Mouse (Mus musculus): ENCODE results near the gene Wwtr1. TPM values are rescaled to one million over a fixed set of nuclear protein-coding genes. Genes with fewer than 3 reads are reported as not detected.

Wwtr1 gene
- polyA plus RNA-seq, 1 experiment from 2014 or later: 11.7 TPM

DNA sequence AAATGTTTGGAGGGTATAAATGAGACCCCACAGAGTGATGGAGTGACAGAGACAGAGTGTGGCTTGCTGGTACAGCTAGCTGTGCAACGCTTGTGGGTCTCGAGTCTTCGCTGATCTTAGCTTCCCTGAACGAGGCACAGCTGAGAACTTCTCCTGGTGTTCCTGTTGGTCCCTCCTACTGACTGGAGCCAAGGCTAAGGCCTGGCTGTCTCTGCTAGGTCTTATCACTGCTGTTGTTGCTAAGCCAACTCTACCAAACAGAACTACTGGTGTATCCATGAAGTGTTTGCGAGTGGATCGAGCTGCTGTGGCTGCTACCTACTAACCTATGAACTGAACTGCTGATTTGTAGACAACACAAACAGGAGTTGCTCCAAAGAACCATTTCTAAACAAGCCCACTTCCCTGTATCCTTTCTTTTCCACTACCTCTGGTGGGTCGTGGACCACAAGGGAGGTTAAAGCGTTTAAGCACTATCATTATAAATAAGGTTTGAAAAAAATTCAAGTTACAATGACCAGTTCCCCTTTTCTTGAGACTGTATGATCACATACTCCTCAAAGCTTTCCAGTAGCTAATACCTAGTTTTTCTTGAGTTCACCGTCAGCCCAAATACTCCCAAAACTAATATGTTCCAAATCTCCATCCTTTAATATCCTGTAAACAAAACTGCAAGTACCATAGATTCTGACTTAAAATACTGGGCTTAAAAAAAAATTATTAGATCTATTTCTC is 42.6 kb downstream of the Wwtr1 start:
- no peak for ATAC-seq (ENCODE audit: low FRiP score, low read depth)
- Histone ChIP-seq H3K36me3 (no peaks in the 10 kb centered on the region), H3K9me3 (no peaks in the 10 kb centered on the region), H3K27me3 (no peaks in the 10 kb centered on the region), H3K27ac (replicated peaks) (no peak overlapping the region), H3K4me3 (no peak overlapping the region), H3K4me1 (no peaks in the 10 kb centered on the region), H3K4me2 (replicated peaks) (no peak overlapping the region), H3K9ac (replicated peaks) (no peak overlapping the region)
- WGBS: 94% methylated on average over 9 of the region's 9 CpGs

- Histone ChIP-seq H3K4me3 (no peak overlapping the region), H3K36me3 (no peaks in the 10 kb centered on the region), H3K27me3 (no peaks in the 10 kb centered on the region), H3K4me1 (no peaks in the 10 kb centered on the region), H3K4me2 (replicated peaks) (no peak overlapping the region), H3K9ac (replicated peaks) (no peak overlapping the region), H3K9me3 (0 out of 2 replicates have a peak, but pooled peaks cover 3% of the 10 kb centered on the region), H3K27ac (replicated peaks) (no peak overlapping the region)
- WGBS: 84% methylated on average over 1 of the region's 1 CpGs
- no peak for ATAC-seq (ENCODE audit: low FRiP score, low read depth)
Measured at GRCm38 (mm10) chr3:57530836-57531235, 44.9 kb downstream of the Wwtr1 start.

GRCm38 (mm10) chr3:57530221-57530620 is 45.5 kb downstream of the Wwtr1 start:
- no peak overlapping the region for H3K4me2 ChIP-seq (replicated peaks)
- H3K9me3 ChIP-seq: 0 out of 2 replicates have a peak, but pooled peaks cover 3% of the 10 kb centered on the region
- H3K36me3 ChIP-seq: no peaks in the 10 kb centered on the region
- no peak overlapping the region for H3K27ac ChIP-seq (replicated peaks)
- no peak for ATAC-seq (ENCODE audit: low FRiP score, low read depth)
- H3K9ac ChIP-seq (replicated peaks): no peak overlapping the region
- no peaks in the 10 kb centered on the region for H3K27me3 ChIP-seq
- H3K4me1 ChIP-seq: no peaks in the 10 kb centered on the region
- no peak overlapping the region for H3K4me3 ChIP-seq
- WGBS: 98% methylated on average over 4 of the region's 4 CpGs

DNA sequence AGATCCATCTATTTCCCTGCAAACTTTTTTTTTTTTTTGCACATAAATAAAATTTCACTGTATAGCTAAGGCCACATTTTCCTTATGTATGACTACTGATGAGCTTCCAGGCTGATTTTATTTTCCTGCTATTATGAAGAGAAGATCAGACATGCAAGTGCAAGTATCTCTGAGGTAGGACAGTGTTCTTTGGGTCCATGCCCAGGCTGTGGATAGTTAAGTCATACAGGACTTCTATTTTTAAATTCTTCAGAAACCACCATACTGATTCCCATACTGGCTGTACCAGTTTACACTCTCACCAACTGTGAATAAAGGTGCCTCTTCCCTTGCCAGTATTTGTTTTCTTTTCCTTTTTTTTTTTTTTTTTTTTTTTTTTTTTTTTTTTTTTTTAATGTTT is 48.6 kb downstream of the Wwtr1 start:
- no peaks in the 10 kb centered on the region for H3K27me3 ChIP-seq
- no peak overlapping the region for H3K4me3 ChIP-seq
- no peak for ATAC-seq (ENCODE audit: low FRiP score, low read depth)
- H3K36me3 ChIP-seq: no peaks in the 10 kb centered on the region
- H3K9me3 ChIP-seq: 0 out of 2 replicates have a peak, but pooled peaks cover 3% of the 10 kb centered on the region
- no peak overlapping the region for H3K9ac ChIP-seq (replicated peaks)
- no peak overlapping the region for H3K27ac ChIP-seq (replicated peaks)
- H3K4me1 ChIP-seq: no peaks in the 10 kb centered on the region
- no peak overlapping the region for H3K4me2 ChIP-seq (replicated peaks)

- Histone ChIP-seq H3K36me3 (no peaks in the 10 kb centered on the region), H3K27ac (replicated peaks) (no peak overlapping the region), H3K4me2 (replicated peaks) (no peak overlapping the region), H3K9me3 (0 out of 2 replicates have a peak, but pooled peaks cover 3% of the 10 kb centered on the region), H3K4me1 (no peaks in the 10 kb centered on the region), H3K27me3 (no peaks in the 10 kb centered on the region), H3K9ac (replicated peaks) (no peak overlapping the region), H3K4me3 (no peak overlapping the region)
- ATAC-seq (ENCODE audit: low FRiP score, low read depth): no peak
- WGBS: 92% methylated on average over 5 of the region's 5 CpGs
Measured at GRCm38 (mm10) chr3:57523093-57523492, 52.6 kb downstream of the Wwtr1 start.

DNA sequence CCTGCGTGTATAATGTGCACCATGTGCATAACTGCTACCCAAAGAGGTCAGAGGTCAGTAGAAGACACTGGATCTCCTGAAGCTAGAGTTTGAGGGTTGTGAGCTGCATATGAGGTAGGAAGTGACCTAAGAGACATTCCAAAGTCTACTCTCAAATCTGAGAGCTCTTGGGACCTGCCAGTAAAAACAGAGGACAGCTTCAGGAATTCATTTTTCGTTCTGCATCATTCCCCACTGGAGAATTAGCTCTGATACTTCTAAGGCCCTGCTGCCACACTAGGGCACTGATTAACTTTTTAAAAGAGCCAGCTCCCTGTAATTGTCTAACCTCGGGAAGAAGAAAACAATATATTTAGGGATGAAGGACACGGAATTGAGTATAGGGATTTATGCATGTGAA is 53.8 kb downstream of the Wwtr1 start:
- no peaks in the 10 kb centered on the region for H3K36me3 ChIP-seq
- no peak for ATAC-seq (ENCODE audit: low FRiP score, low read depth)
- no peak overlapping the region for H3K4me3 ChIP-seq
- H3K4me1 ChIP-seq: no peaks in the 10 kb centered on the region
- no peaks in the 10 kb centered on the region for H3K27me3 ChIP-seq
- WGBS: 90% methylated on average over 4 of the region's 4 CpGs
- H3K9me3 ChIP-seq: 0 out of 2 replicates have a peak, but pooled peaks cover 3% of the 10 kb centered on the region
- H3K27ac ChIP-seq (replicated peaks): no peak overlapping the region
- no peak overlapping the region for H3K4me2 ChIP-seq (replicated peaks)
- no peak overlapping the region for H3K9ac ChIP-seq (replicated peaks)

GRCm38 (mm10) chr3:57519995-57520394 is 55.7 kb downstream of the Wwtr1 start:
- H3K4me3 ChIP-seq: no peak overlapping the region
- no peaks in the 10 kb centered on the region for H3K36me3 ChIP-seq
- H3K9me3 ChIP-seq: no peaks in the 10 kb centered on the region
- H3K4me2 ChIP-seq (replicated peaks): no peak overlapping the region
- 93% methylated on average over 7 of the region's 7 CpGs for WGBS
- H3K4me1 ChIP-seq: no peaks in the 10 kb centered on the region
- ATAC-seq (ENCODE audit: low FRiP score, low read depth): no peak
- H3K27ac ChIP-seq (replicated peaks): no peak overlapping the region
- no peaks in the 10 kb centered on the region for H3K27me3 ChIP-seq
- H3K9ac ChIP-seq (replicated peaks): no peak overlapping the region

- Histone ChIP-seq H3K36me3 (no peaks in the 10 kb centered on the region), H3K4me1 (0 out of 2 replicates have a peak, but pooled peaks cover 2% of the 10 kb centered on the region), H3K27ac (replicated peaks) (no peak overlapping the region), H3K27me3 (no peaks in the 10 kb centered on the region), H3K9ac (replicated peaks) (no peak overlapping the region), H3K4me3 (no peak overlapping the region), H3K4me2 (replicated peaks) (no peak overlapping the region), H3K9me3 (no peaks in the 10 kb centered on the region)
- WGBS: 84% methylated on average over 4 of the region's 4 CpGs
- ATAC-seq (ENCODE audit: low FRiP score, low read depth): no peak
Measured at GRCm38 (mm10) chr3:57516146-57516545, 59.6 kb downstream of the Wwtr1 start.

GRCm38 (mm10) chr3:57515044-57515443 is 60.7 kb downstream of the Wwtr1 start:
- H3K27ac ChIP-seq (replicated peaks): no peak overlapping the region
- no peaks in the 10 kb centered on the region for H3K9me3 ChIP-seq
- no peaks in the 10 kb centered on the region for H3K36me3 ChIP-seq
- H3K4me2 ChIP-seq (replicated peaks): no peak overlapping the region
- ATAC-seq (ENCODE audit: low FRiP score, low read depth): no peak
- 95% methylated on average over 7 of the region's 7 CpGs for WGBS
- H3K4me3 ChIP-seq: no peak overlapping the region
- H3K4me1 ChIP-seq: 0 out of 2 replicates have a peak, but pooled peaks cover 2% of the 10 kb centered on the region
- no peaks in the 10 kb centered on the region for H3K27me3 ChIP-seq
- H3K9ac ChIP-seq (replicated peaks): no peak overlapping the region

DNA sequence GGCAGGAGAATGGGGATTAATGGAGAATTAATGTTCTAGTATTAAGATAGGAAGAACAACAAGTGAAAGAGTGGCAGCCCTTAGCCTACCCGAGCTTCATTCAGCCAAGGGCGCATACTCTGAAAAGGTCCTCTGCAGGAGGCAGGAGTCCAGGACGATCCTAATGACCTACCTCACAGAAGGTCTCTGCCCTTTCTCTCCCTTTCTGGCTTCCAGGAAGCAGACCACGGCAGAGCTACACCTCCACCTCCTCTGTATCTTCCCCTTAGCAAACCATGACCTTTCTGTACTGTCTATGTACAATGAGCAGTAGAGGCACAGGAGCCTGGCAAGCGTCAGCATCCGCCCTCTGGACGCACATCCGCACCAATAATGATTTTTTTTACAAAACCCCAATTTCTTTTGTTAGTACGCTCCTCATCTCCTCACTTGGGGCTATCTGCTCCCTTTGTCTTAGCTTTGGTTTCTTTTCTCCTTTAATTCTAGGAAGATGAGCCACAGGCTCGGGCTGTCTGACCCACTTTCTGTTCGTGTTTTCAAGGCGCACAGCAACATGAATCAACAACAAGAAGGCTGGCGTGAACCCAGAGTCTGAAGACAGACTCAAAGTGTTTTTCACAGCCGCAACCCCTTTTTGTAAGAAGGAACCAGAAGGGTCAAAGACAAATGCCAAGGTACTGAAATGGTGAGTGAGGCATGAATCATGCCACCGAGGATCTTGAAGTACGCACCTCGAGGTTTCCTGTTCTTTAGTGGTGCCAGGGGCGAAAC is 63.7 kb downstream of the Wwtr1 start:
- ATAC-seq (ENCODE audit: low FRiP score, low read depth): no peak
- Histone ChIP-seq H3K4me1 (0 out of 2 replicates have a peak, but pooled peaks cover 2% of the 10 kb centered on the region), H3K9ac (replicated peaks) (no peak overlapping the region), H3K4me2 (replicated peaks) (no peak overlapping the region), H3K27ac (replicated peaks) (no peak overlapping the region), H3K9me3 (no peaks in the 10 kb centered on the region), H3K27me3 (no peaks in the 10 kb centered on the region), H3K4me3 (no peak overlapping the region), H3K36me3 (no peaks in the 10 kb centered on the region)
- 74% methylated on average over 18 of the region's 18 CpGs for WGBS

DNA sequence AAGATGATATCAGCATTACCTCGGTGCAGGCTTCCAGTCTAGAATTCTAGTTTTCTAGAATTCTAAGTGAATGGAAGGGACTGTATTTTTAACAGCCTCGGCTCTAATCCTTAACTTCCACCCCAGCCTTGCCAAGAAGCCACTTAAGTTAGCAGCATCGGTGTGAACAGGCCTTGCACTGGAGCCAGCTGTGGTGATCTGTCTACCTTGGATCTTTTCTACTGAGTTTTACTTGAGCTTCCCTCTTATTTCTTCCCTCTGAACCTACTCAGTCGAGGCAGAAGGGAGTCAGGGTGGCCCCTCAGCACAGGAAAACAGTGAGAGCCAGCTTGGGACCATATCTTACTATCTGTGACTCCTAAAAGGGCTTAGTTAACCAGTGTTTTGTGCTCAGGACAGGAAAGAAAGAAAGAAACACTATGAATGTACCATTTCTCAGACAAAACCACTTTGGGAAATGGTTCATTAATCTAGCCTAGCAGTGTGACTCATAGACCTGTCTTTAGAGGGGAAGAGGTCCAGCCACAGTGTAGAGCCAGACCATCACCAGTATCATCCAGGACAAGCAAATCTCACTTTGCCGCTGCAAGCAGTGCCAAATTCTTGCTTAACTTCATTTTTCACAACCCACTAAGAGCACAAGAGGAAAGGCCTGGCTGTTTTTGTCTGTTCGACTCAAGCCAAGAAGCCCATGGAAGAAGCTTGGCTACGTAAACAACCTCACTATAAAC is 65.6 kb downstream of the Wwtr1 start:
- 0 out of 2 replicates have a peak, but pooled peaks cover 2% of the 10 kb centered on the region for H3K4me1 ChIP-seq
- no peaks in the 10 kb centered on the region for H3K9me3 ChIP-seq
- whole genome bisulfite sequencing: 90% methylated on average over 7 of the region's 7 CpGs
- H3K9ac ChIP-seq (replicated peaks): no peak overlapping the region
- no peak overlapping the region for H3K4me3 ChIP-seq
- no peaks in the 10 kb centered on the region for H3K36me3 ChIP-seq
- H3K27ac ChIP-seq (replicated peaks): no peak overlapping the region
- H3K4me2 ChIP-seq (replicated peaks): no peak overlapping the region
- no peak for ATAC-seq (ENCODE audit: low FRiP score, low read depth)
- no peaks in the 10 kb centered on the region for H3K27me3 ChIP-seq

DNA sequence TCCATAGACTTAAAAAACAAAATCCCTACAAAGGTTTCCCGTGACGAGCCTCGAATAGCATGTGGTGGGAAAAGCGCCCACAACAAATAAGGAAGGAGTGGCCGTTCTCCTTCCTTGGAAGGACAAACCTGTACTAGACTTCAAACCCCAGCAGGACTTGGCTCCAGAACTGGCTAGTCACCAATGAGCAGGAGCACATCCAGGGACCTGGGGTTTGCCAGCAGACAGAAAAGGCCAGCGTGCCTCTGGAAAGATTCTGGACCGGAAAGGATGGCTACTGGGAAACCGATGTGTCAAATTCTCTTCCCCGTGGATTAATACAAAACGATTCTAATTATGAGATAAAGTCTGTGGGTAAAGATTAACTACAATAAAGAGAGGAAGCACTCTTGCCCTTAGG is 69.7 kb downstream of the Wwtr1 start:
- Histone ChIP-seq H3K4me3 (no peak overlapping the region), H3K4me2 (replicated peaks) (no peak overlapping the region), H3K9ac (replicated peaks) (no peak overlapping the region), H3K9me3 (no peaks in the 10 kb centered on the region), H3K27ac (replicated peaks) (no peak overlapping the region), H3K27me3 (no peaks in the 10 kb centered on the region), H3K4me1 (no peaks in the 10 kb centered on the region), H3K36me3 (no peaks in the 10 kb centered on the region)
- WGBS: 90% methylated on average over 10 of the region's 10 CpGs
- ATAC-seq (ENCODE audit: low FRiP score, low read depth): no peak
